Mouse (Mus musculus): Measurements from ENCODE around the gene Igsf9. TPM values are rescaled to one million over a fixed set of nuclear protein-coding genes. Genes with fewer than 3 reads are reported as not detected.

The Igsf9 gene
- total RNA-seq, 1 experiment, result 45.6 TPM

GRCm38 (mm10) chr1:172462534-172462933 is 19.1 kb upstream of the Igsf9 start:
- Histone ChIP-seq H3K9ac (ENCODE audit: insufficient read depth, low read depth, low read length, poor library complexity, severe bottlenecking) (no peak overlapping the region), H3K27ac (ENCODE audit: insufficient read depth, low read depth, low read length, poor library complexity, severe bottlenecking) (no peak overlapping the region), H3K4me3 (ENCODE audit: insufficient read depth in 1 of 2, low read depth in 1 of 2, low read length in 2 of 2, poor library complexity in 1 of 2, severe bottlenecking in 1 of 2) (no peak overlapping the region), H3K9me3 (ENCODE audit: control insufficient read depth, insufficient read depth, low read depth, low read length) (no peaks in the 10 kb centered on the region), H3K4me1 (ENCODE audit: control insufficient read depth in 2 of 2, insufficient read depth in 2 of 2, low read length in 2 of 2, poor library complexity in 1 of 2) (peaks cover 5 to 8% of the 10 kb centered on the region in 2 experiments; a peak in 2 of 4 replicates), H3K36me3 (ENCODE audit: control insufficient read depth, insufficient read depth, low read length, poor library complexity, severe bottlenecking) (no peaks in the 10 kb centered on the region)
- in situ Hi-C loops (cut with MboI; ENCODE audit: low sequenced_read_pairs in 2 of 2, unreplicated experiment in 2 of 2), result no loop called here
- TF ChIP-seq MAFK (IDR thresholded peaks at IDR 0.05; ENCODE audit: insufficient read depth, low read depth, low read length) (no peak), CHD2 (IDR thresholded peaks at IDR 0.05; ENCODE audit: low read depth, low read length) (no peak), ZC3H11A (IDR thresholded peaks at IDR 0.05; ENCODE audit: borderline replicate concordance, low read depth, low read length) (no peak), ZNF384 (IDR thresholded peaks at IDR 0.05; ENCODE audit: low read depth, low read length) (no peak), HCFC1 (IDR thresholded peaks at IDR 0.05; ENCODE audit: borderline replicate concordance, insufficient read depth, low read length) (no peak)
- DNase-seq (ENCODE audit: low read depth, low spot score), result no peak

GRCm38 (mm10) chr1:172463387-172464333 is 17.9 kb upstream of the Igsf9 start:
- Histone ChIP-seq H3K36me3 (ENCODE audit: control insufficient read depth, insufficient read depth, low read length, poor library complexity, severe bottlenecking) (no peaks in the 10 kb centered on the region), H3K27ac (ENCODE audit: insufficient read depth, low read depth, low read length, poor library complexity, severe bottlenecking) (no peak overlapping the region), H3K4me1 (ENCODE audit: control insufficient read depth in 2 of 2, insufficient read depth in 2 of 2, low read length in 2 of 2, poor library complexity in 1 of 2) (peaks cover 7 to 8% of the 10 kb centered on the region in 2 experiments; a peak in 2 of 4 replicates), H3K4me3 (ENCODE audit: insufficient read depth in 1 of 2, low read depth in 1 of 2, low read length in 2 of 2, poor library complexity in 1 of 2, severe bottlenecking in 1 of 2) (no peak overlapping the region), H3K9ac (ENCODE audit: insufficient read depth, low read depth, low read length, poor library complexity, severe bottlenecking) (no peak overlapping the region), H3K9me3 (ENCODE audit: control insufficient read depth, insufficient read depth, low read depth, low read length) (no peaks in the 10 kb centered on the region)
- in situ Hi-C loops (cut with MboI; ENCODE audit: low sequenced_read_pairs in 2 of 2, unreplicated experiment in 2 of 2), result no loop called here
- no peak for TF ChIP-seq ZC3H11A (IDR thresholded peaks at IDR 0.05; ENCODE audit: borderline replicate concordance, low read depth, low read length)
- no peak for TF ChIP-seq HCFC1 (IDR thresholded peaks at IDR 0.05; ENCODE audit: borderline replicate concordance, insufficient read depth, low read length)
- no peak for TF ChIP-seq CHD2 (IDR thresholded peaks at IDR 0.05; ENCODE audit: low read depth, low read length)
- no peak for TF ChIP-seq ZNF384 (IDR thresholded peaks at IDR 0.05; ENCODE audit: low read depth, low read length)
- TF ChIP-seq MAFK (IDR thresholded peaks at IDR 0.05; ENCODE audit: insufficient read depth, low read depth, low read length), result no peak
- DNase-seq (ENCODE audit: low read depth, low spot score), result no peak

GRCm38 (mm10) chr1:172468301-172468877 is 13.2 kb upstream of the Igsf9 start:
- Histone ChIP-seq H3K4me3 (ENCODE audit: insufficient read depth in 1 of 2, low read depth in 1 of 2, low read length in 2 of 2, poor library complexity in 1 of 2, severe bottlenecking in 1 of 2) (peak overlapping the region; percentile 33 to 80; a peak in 3 of 4 replicates), H3K4me1 (ENCODE audit: control insufficient read depth in 2 of 2, insufficient read depth in 2 of 2, low read length in 2 of 2, poor library complexity in 1 of 2) (peaks cover 7 to 8% of the 10 kb centered on the region in 2 experiments; a peak in 2 of 4 replicates), H3K9me3 (ENCODE audit: control insufficient read depth, insufficient read depth, low read depth, low read length) (no peaks in the 10 kb centered on the region), H3K27ac (ENCODE audit: insufficient read depth, low read depth, low read length, poor library complexity, severe bottlenecking) (no peak overlapping the region), H3K36me3 (ENCODE audit: control insufficient read depth, insufficient read depth, low read length, poor library complexity, severe bottlenecking) (no peaks in the 10 kb centered on the region), H3K9ac (ENCODE audit: insufficient read depth, low read depth, low read length, poor library complexity, severe bottlenecking) (peak overlapping the region; percentile 57; the same call in 1 of the 2 replicates)
- TF ChIP-seq CHD2 (IDR thresholded peaks at IDR 0.05; ENCODE audit: low read depth, low read length) (no peak), ZNF384 (IDR thresholded peaks at IDR 0.05; ENCODE audit: low read depth, low read length) (no peak), MAFK (IDR thresholded peaks at IDR 0.05; ENCODE audit: insufficient read depth, low read depth, low read length) (no peak), ZC3H11A (IDR thresholded peaks at IDR 0.05; ENCODE audit: borderline replicate concordance, low read depth, low read length) (no peak), HCFC1 (IDR thresholded peaks at IDR 0.05; ENCODE audit: borderline replicate concordance, insufficient read depth, low read length) (no peak)
- in situ Hi-C loops (cut with MboI; ENCODE audit: low sequenced_read_pairs in 2 of 2, unreplicated experiment in 2 of 2), result no loop called here
- DNase-seq (ENCODE audit: low read depth, low spot score), result peak; percentile 64

GRCm38 (mm10) chr1:172469373-172469772 is 12.2 kb upstream of the Igsf9 start:
- Histone ChIP-seq H3K4me3 (ENCODE audit: insufficient read depth in 1 of 2, low read depth in 1 of 2, low read length in 2 of 2, poor library complexity in 1 of 2, severe bottlenecking in 1 of 2) (no peak overlapping the region), H3K4me1 (ENCODE audit: control insufficient read depth in 2 of 2, insufficient read depth in 2 of 2, low read length in 2 of 2, poor library complexity in 1 of 2) (peaks cover 7 to 8% of the 10 kb centered on the region in 2 experiments; a peak in 2 of 4 replicates), H3K9ac (ENCODE audit: insufficient read depth, low read depth, low read length, poor library complexity, severe bottlenecking) (no peak overlapping the region), H3K27ac (ENCODE audit: insufficient read depth, low read depth, low read length, poor library complexity, severe bottlenecking) (no peak overlapping the region), H3K36me3 (ENCODE audit: control insufficient read depth, insufficient read depth, low read length, poor library complexity, severe bottlenecking) (no peaks in the 10 kb centered on the region), H3K9me3 (ENCODE audit: control insufficient read depth, insufficient read depth, low read depth, low read length) (no peaks in the 10 kb centered on the region)
- DNase-seq (ENCODE audit: low read depth, low spot score), result no peak
- in situ Hi-C loops (cut with MboI; ENCODE audit: low sequenced_read_pairs in 2 of 2, unreplicated experiment in 2 of 2), result no loop called here
- TF ChIP-seq ZNF384 (IDR thresholded peaks at IDR 0.05; ENCODE audit: low read depth, low read length), result no peak
- TF ChIP-seq ZC3H11A (IDR thresholded peaks at IDR 0.05; ENCODE audit: borderline replicate concordance, low read depth, low read length), result no peak
- no peak for TF ChIP-seq MAFK (IDR thresholded peaks at IDR 0.05; ENCODE audit: insufficient read depth, low read depth, low read length)
- no peak for TF ChIP-seq CHD2 (IDR thresholded peaks at IDR 0.05; ENCODE audit: low read depth, low read length)
- TF ChIP-seq HCFC1 (IDR thresholded peaks at IDR 0.05; ENCODE audit: borderline replicate concordance, insufficient read depth, low read length), result no peak

Data from ES-E14 (cell line).